Mouse (Mus musculus): ENCODE results near the gene Ip6k3. TPM values are rescaled to one million over a fixed set of nuclear protein-coding genes. Genes with fewer than 3 reads are reported as not detected.

The Ip6k3 gene
- polyA plus RNA-seq, 1 experiment = not detected

- Histone ChIP-seq H3K36me3 (replicated peaks; ENCODE audit: low read length) (no peaks in the 10 kb centered on the region), H3K4me1 (peaks cover 13% of the 10 kb centered on the region), H3K4me3 (replicated peaks) (no peak overlapping the region), H3K9me3 (0 out of 2 replicates have a peak, but pooled peaks cover 5% of the 10 kb centered on the region), H3K27me3 (replicated peaks) (peaks cover 61% of the 10 kb centered on the region)
- TF ChIP-seq GATA1 (IDR thresholded peaks at IDR 0.05; ENCODE audit: borderline replicate concordance, low read length) (no peak), FLI1 (IDR thresholded peaks at IDR 0.05; ENCODE audit: low read length) (no peak)
Observed at GRCm38 (mm10) chr17:27140262-27140661, 27.3 kb downstream of the Ip6k3 start.

GRCm38 (mm10) chr17:27139304-27139703, 28.3 kb downstream of the Ip6k3 start:
- Histone ChIP-seq H3K4me1 (peaks cover 15% of the 10 kb centered on the region), H3K27me3 (replicated peaks) (peaks cover 60% of the 10 kb centered on the region), H3K36me3 (replicated peaks; ENCODE audit: low read length) (no peaks in the 10 kb centered on the region), H3K9me3 (0 out of 2 replicates have a peak, but pooled peaks cover 5% of the 10 kb centered on the region), H3K4me3 (replicated peaks) (no peak overlapping the region)
- no peak for TF ChIP-seq GATA1 (IDR thresholded peaks at IDR 0.05; ENCODE audit: borderline replicate concordance, low read length)
- TF ChIP-seq FLI1 (IDR thresholded peaks at IDR 0.05; ENCODE audit: low read length) = no peak

DNA sequence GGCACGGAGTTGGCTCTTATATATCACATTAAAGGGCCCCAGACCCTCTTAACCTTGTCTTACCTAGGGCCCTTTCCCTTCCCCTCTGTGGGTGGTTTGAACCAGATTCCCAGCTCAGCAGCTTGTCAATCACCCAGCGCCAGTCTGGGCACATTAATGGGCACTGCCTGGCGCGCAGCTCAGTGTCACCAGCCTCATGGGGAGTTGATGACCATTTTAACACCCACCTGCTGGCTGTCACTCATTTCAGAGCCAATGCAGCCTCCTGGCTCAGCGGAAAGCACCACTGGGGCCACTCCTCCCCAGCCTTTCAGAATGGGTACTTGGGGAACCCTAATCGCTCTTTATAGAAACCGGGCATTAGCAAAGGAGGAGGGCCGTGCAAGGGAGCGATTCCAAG, 29.2 kb downstream of the Ip6k3 start:
- H3K4me1 ChIP-seq = peaks cover 16% of the 10 kb centered on the region
- 0 out of 2 replicates have a peak, but pooled peaks cover 5% of the 10 kb centered on the region for H3K9me3 ChIP-seq
- H3K4me3 ChIP-seq (replicated peaks) = no peak overlapping the region
- no peaks in the 10 kb centered on the region for H3K36me3 ChIP-seq (replicated peaks; ENCODE audit: low read length)
- no peak for TF ChIP-seq GATA1 (IDR thresholded peaks at IDR 0.05; ENCODE audit: borderline replicate concordance, low read length)
- no peak for TF ChIP-seq FLI1 (IDR thresholded peaks at IDR 0.05; ENCODE audit: low read length)
- H3K27me3 ChIP-seq (replicated peaks) = peaks cover 55% of the 10 kb centered on the region

DNA sequence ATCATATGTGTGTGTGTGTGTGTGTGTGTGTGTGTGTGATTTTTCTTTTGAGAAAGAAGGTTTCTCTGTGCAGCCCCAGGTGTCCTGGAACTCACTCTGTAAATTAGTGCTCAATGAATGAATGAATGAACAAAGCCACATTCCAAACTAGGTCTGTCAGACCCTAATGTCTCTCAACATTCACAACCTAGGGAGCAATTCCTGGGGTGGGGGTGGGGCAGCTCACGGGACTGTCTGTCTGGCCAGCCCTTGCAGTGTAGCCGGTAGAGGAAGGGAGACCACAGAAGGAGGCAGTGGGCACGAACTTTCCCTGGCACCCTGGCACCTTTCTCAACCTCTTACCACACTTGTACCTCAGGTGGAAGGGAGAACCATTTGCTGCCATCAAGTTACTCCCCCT, 32.9 kb downstream of the Ip6k3 start:
- H3K4me1 ChIP-seq = peaks cover 45% of the 10 kb centered on the region
- TF ChIP-seq GATA1 (IDR thresholded peaks at IDR 0.05; ENCODE audit: borderline replicate concordance, low read length) (no peak), FLI1 (IDR thresholded peaks at IDR 0.05; ENCODE audit: low read length) (no peak)

GRCm38 (mm10) chr17:27134187-27134586, 33.4 kb downstream of the Ip6k3 start:
- TF ChIP-seq GATA1 (IDR thresholded peaks at IDR 0.05; ENCODE audit: borderline replicate concordance, low read length) (no peak), FLI1 (IDR thresholded peaks at IDR 0.05; ENCODE audit: low read length) (no peak)
- Histone ChIP-seq H3K36me3 (replicated peaks; ENCODE audit: low read length) (peaks cover 17% of the 10 kb centered on the region), H3K9me3 (0 out of 2 replicates have a peak, but pooled peaks cover 5% of the 10 kb centered on the region), H3K27me3 (replicated peaks) (peaks cover 25% of the 10 kb centered on the region), H3K4me1 (peaks cover 47% of the 10 kb centered on the region), H3K4me3 (replicated peaks) (peak overlapping the region; percentile 93)

More for the DNA sequence above, 32.9 kb downstream of the Ip6k3 start:
- Histone ChIP-seq H3K27me3 (replicated peaks) (peaks cover 29% of the 10 kb centered on the region), H3K36me3 (replicated peaks; ENCODE audit: low read length) (peaks cover 12% of the 10 kb centered on the region), H3K9me3 (0 out of 2 replicates have a peak, but pooled peaks cover 5% of the 10 kb centered on the region), H3K4me3 (replicated peaks) (no peak overlapping the region)

DNA sequence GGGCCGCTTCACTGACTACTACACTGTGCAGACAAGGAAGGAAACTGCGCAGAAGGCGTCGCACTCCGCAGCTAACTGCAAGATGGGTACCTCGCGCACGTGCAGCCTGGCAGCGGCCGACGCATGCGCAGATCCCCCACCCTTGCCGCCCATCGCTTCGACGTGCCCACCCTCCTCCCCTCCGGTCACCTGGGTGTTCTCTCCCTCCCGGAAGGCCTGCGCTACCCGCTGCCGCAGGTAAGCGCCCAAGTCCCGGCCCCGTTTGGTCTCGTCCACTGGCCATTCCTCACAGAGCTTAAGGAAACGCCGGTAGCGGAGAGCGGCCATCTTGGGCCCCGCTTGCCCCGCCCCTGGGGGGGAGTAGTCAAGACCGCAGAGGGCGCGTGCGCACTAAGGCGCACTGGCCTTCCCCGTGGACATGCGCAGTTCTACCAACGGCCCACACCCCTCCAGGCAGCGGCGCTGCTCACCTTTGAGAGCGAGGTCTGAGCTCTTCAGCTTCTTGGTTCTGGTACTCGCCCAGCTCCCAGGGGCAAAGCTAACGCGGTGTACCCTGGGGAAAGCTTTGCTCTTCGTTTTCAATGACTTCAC, 33.9 kb downstream of the Ip6k3 start, which contains the start of gene Uqcc2:
TSS of gene Uqcc2 (minus strand) at position 366 of the 591 bp plus-strand sequence.
- Histone ChIP-seq H3K4me3 (replicated peaks) (peak within 1 kb of the TSS; percentile 93), H3K36me3 (replicated peaks; ENCODE audit: low read length) (peaks cover 20% of the 10 kb centered on the region), H3K9me3 (0 out of 2 replicates have a peak, but pooled peaks cover 5% of the 10 kb centered on the region), H3K4me1 (peaks cover 47% of the 10 kb centered on the region), H3K27me3 (replicated peaks) (peaks cover 20% of the 10 kb centered on the region)
- no peak for TF ChIP-seq FLI1 (IDR thresholded peaks at IDR 0.05; ENCODE audit: low read length)
- TF ChIP-seq GATA1 (IDR thresholded peaks at IDR 0.05; ENCODE audit: borderline replicate concordance, low read length) = no peak

DNA sequence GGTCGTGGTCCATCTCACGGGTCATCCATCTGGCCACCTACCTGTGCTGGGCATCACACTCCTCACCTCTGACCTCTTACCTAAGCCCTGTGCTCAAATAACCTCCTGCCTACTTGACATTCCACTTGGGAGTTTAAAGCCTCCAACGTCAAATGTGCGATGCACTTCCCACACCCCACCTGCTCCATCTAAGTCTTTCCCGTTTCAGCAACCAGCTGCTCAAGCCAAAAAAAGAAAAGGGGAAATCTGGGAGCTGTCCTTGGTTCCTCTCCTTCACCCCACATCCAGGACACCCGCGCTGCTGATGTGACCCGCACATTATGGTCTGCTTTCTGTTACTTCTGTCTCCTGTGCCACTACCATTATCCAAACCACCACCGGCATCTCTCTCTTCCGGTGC, 35.4 kb downstream of the Ip6k3 start:
- Histone ChIP-seq H3K9me3 (0 out of 2 replicates have a peak, but pooled peaks cover 5% of the 10 kb centered on the region), H3K4me1 (peaks cover 47% of the 10 kb centered on the region)
- TF ChIP-seq FLI1 (IDR thresholded peaks at IDR 0.05; ENCODE audit: low read length) (no peak), GATA1 (IDR thresholded peaks at IDR 0.05; ENCODE audit: borderline replicate concordance, low read length) (no peak)

GRCm38 (mm10) chr17:27131240-27131665, 36.3 kb downstream of the Ip6k3 start:
- peaks cover 11% of the 10 kb centered on the region for H3K27me3 ChIP-seq (replicated peaks)
- no peaks in the 10 kb centered on the region for H3K9me3 ChIP-seq
- no peak overlapping the region for H3K4me3 ChIP-seq (replicated peaks)
- H3K36me3 ChIP-seq (replicated peaks; ENCODE audit: low read length) = peaks cover 27% of the 10 kb centered on the region
- peaks cover 50% of the 10 kb centered on the region for H3K4me1 ChIP-seq
- no peak for TF ChIP-seq FLI1 (IDR thresholded peaks at IDR 0.05; ENCODE audit: low read length)
- TF ChIP-seq GATA1 (IDR thresholded peaks at IDR 0.05; ENCODE audit: borderline replicate concordance, low read length) = no peak

More for the DNA sequence above, 35.4 kb downstream of the Ip6k3 start:
- Histone ChIP-seq H3K36me3 (replicated peaks; ENCODE audit: low read length) (peaks cover 27% of the 10 kb centered on the region), H3K4me3 (replicated peaks) (no peak overlapping the region), H3K27me3 (replicated peaks) (peaks cover 15% of the 10 kb centered on the region)

DNA sequence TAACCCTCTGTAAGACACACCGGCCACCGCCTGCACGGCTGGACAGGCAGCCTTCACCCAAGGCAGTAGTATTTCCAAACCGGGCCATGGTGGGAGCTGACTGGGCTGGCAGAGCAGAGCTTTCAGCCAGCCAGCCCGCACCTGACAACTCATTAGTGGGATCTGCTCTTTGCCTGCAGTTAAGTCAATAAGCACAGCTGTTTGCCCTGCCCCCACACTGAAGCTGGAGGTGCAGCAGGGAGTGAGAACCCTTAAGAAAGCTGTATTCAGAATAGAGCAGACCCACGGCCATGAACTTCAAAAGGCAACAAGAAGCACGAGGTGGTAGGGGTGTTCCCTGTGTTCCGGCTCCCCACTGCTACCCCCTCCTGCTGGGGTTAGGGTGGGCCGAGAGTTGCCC, 37.3 kb downstream of the Ip6k3 start:
- Histone ChIP-seq H3K4me3 (replicated peaks) (no peak overlapping the region), H3K36me3 (replicated peaks; ENCODE audit: low read length) (peaks cover 37% of the 10 kb centered on the region), H3K27me3 (replicated peaks) (peaks cover 5% of the 10 kb centered on the region), H3K9me3 (no peaks in the 10 kb centered on the region), H3K4me1 (peaks cover 51% of the 10 kb centered on the region)
- no peak for TF ChIP-seq GATA1 (IDR thresholded peaks at IDR 0.05; ENCODE audit: borderline replicate concordance, low read length)
- TF ChIP-seq FLI1 (IDR thresholded peaks at IDR 0.05; ENCODE audit: low read length) = no peak

DNA sequence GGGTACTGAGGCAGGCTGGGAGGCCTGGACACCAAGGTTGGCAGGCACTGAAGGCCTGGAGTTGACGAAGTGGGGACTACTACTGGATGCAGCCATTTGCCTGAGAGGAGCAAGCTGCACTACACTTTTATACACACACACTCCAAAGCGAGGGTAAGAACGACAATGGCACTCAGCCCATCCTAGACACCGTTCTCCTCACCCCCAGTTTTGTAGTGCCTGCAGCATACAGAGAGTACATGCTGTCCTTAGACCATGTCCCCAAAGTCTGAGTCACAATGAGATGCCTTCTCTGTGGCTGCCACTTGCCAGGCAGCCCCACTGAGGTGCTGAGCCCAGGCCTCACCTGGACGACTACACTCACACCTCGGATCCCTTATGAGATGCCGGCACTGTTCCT, 37.8 kb downstream of the Ip6k3 start:
- Histone ChIP-seq H3K9me3 (no peaks in the 10 kb centered on the region), H3K4me1 (peaks cover 52% of the 10 kb centered on the region), H3K36me3 (replicated peaks; ENCODE audit: low read length) (peaks cover 41% of the 10 kb centered on the region), H3K4me3 (replicated peaks) (no peak overlapping the region), H3K27me3 (replicated peaks) (peaks cover 1% of the 10 kb centered on the region)
- TF ChIP-seq FLI1 (IDR thresholded peaks at IDR 0.05; ENCODE audit: low read length) (no peak), GATA1 (IDR thresholded peaks at IDR 0.05; ENCODE audit: borderline replicate concordance, low read length) (no peak)
